Mouse (Mus musculus) myocyte (in vitro differentiated cells): Measurements from ENCODE around the gene Ccl20. TPM values are rescaled to one million over a fixed set of nuclear protein-coding genes. Genes with fewer than 3 reads are reported as not detected.
A peak's percentile ranks its signal among the peaks of the same experiment; 100 is the strongest.

Experiments used
- H3K27me3 ChIP-seq: one replicate; pipeline ENCODE4 v1.6.1; 2011; ENCODE audit not compliant: control insufficient read depth, insufficient read depth, insufficient read length
- H3K36me3 ChIP-seq: one replicate; pipeline ENCODE4 v1.6.1; 2011; ENCODE audit not compliant: control insufficient read depth, insufficient read depth
- H3K4me2 ChIP-seq: one replicate; pipeline ENCODE4 v1.6.1; 2011; ENCODE audit warnings: low read depth, control low read depth
- H3K4me3 ChIP-seq: one replicate; pipeline ENCODE4 v1.5.1; 2011; ENCODE audit warnings: mild to moderate bottlenecking, control low read depth, moderate library complexity
- H3K79me2 ChIP-seq: one replicate; pipeline ENCODE4 v1.6.1; 2011; ENCODE audit not compliant: control insufficient read depth, insufficient read depth
- H3ac ChIP-seq: one replicate; pipeline ENCODE4 v1.6.1; 2011; ENCODE audit not compliant: control insufficient read depth, insufficient read length
- CEBPB ChIP-seq: IDR thresholded peaks from 2 replicates; pipeline ENCODE4 v1.6.1; 2011; ENCODE audit warnings: mild to moderate bottlenecking, moderate library complexity; ENCODE audit not compliant: poor library complexity, insufficient read depth, severe bottlenecking
- E2F4 ChIP-seq: IDR thresholded peaks from one replicate; pipeline ENCODE4 v1.6.1; 2011; ENCODE audit warnings: mild to moderate bottlenecking, control low read depth, moderate library complexity; ENCODE audit not compliant: insufficient read depth
- MAX ChIP-seq: IDR thresholded peaks from one replicate; pipeline ENCODE4 v1.6.1; 2011; ENCODE audit warnings: low read depth, mild to moderate bottlenecking, control low read depth
- MYOD1 ChIP-seq, 3 experiments: IDR thresholded peaks; one replicate each; pipeline ENCODE4 v1.6.1; 2011; ENCODE audit warnings: control low read depth in 2 of 3, low read depth in 2 of 3, mild to moderate bottlenecking in 2 of 3, moderate library complexity in 1 of 3; ENCODE audit not compliant: insufficient read length in 2 of 3, control insufficient read depth in 1 of 3
- MYOG ChIP-seq, 3 experiments: IDR thresholded peaks; one replicate each; pipeline ENCODE4 v1.6.1; 2011; ENCODE audit warnings: control low read depth in 2 of 3, low read depth in 2 of 3, mild to moderate bottlenecking in 2 of 3; ENCODE audit not compliant: insufficient read length in 2 of 3, control insufficient read depth in 1 of 3, insufficient read depth in 1 of 3
- POLR2A ChIP-seq: IDR thresholded peaks from one replicate; pipeline ENCODE4 v1.6.1; 2011; ENCODE audit warnings: low read depth, mild to moderate bottlenecking, control low read depth, moderate library complexity; ENCODE audit not compliant: insufficient read length
- POLR2AphosphoS2 ChIP-seq: IDR thresholded peaks from one replicate; pipeline ENCODE4 v1.6.1; 2011; ENCODE audit warnings: low read depth, control low read depth; ENCODE audit not compliant: insufficient read length
- REST ChIP-seq: IDR thresholded peaks from one replicate; pipeline ENCODE4 v1.6.1; 2011; ENCODE audit warnings: mild to moderate bottlenecking, control low read depth, moderate library complexity; ENCODE audit not compliant: insufficient read depth, insufficient read length
- SRF ChIP-seq: IDR thresholded peaks from one replicate; pipeline ENCODE4 v1.6.1; 2011; ENCODE audit warnings: low read depth; ENCODE audit not compliant: control insufficient read depth, insufficient read length
- TCF12 ChIP-seq: IDR thresholded peaks from one replicate; pipeline ENCODE4 v1.6.1; 2011; ENCODE audit warnings: mild to moderate bottlenecking, control low read depth; ENCODE audit not compliant: poor library complexity, insufficient read depth, severe bottlenecking
- TCF3 ChIP-seq: IDR thresholded peaks from one replicate; pipeline ENCODE4 v1.6.1; 2011; ENCODE audit warnings: low read depth, control low read depth; ENCODE audit not compliant: insufficient read length
- USF1 ChIP-seq: IDR thresholded peaks from one replicate; pipeline ENCODE4 v1.6.1; 2011; ENCODE audit warnings: low read depth, mild to moderate bottlenecking, control low read depth, moderate library complexity
- polyA plus RNA-seq: library from polyadenylated mRNA; unstranded; fragments of >200 nt; fragmentation: generic; extraction: Trizol; gene quantifications from one replicate; pipeline ENCODE4 v1.2.1, GENCODE M21; 2012; ENCODE audit warnings: missing spikeins

Gene Ccl20
- not detected for polyA plus RNA-seq

DNA sequence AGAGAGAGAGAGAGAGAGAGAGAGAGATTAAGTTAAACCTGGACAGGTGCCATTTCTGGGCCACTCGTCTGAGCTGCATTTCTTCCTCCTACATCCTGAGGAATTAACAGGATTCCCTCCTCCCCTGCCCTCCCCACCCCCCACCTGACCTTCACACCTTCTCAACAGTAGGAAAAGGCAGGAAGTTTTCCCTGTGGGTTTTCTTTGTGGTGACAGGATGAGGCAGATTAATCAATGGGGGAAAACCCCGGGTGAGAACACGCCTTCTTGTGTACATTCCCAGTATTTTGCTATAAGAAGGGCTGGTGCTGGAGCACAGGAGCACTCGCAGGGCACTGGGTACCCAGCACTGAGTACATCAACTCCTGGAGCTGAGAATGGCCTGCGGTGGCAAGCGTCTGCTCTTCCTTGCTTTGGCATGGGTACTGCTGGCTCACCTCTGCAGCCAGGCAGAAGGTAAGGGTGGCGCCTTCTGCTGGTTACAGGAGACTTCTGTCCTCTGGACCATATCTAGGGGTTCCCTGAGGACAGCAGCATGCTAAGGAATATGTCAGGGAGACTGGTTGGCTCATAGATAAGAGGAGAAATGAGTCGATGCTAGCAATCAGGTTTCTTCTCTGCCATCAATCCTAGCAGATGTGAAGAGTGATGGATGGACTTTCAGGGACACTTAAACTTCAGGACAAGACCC is at the start of gene Ccl20:
TSS of gene Ccl20 (plus strand) at position 320 of the 691 bp plus-strand sequence.
- H3K4me2 ChIP-seq: no peak within 1 kb of the TSS
- no peaks in the 10 kb centered on the region for H3K79me2 ChIP-seq
- H3K36me3 ChIP-seq: no peaks in the 10 kb centered on the region
- no peak within 1 kb of the TSS for H3K4me3 ChIP-seq
- H3K27me3 ChIP-seq: no peaks in the 10 kb centered on the region
- TF ChIP-seq POLR2AphosphoS2: no peak
- TF ChIP-seq MYOG (IDR thresholded peaks at IDR 0.05; ENCODE audit: control insufficient read depth in 1 of 3, insufficient read depth in 1 of 3, insufficient read length in 2 of 3, low read depth in 2 of 3): no peak
- TF ChIP-seq SRF: no peak
- TF ChIP-seq CEBPB: no peak
- no peak for TF ChIP-seq USF1
- no peak for TF ChIP-seq TCF3
- TF ChIP-seq MAX: no peak
- no peak for TF ChIP-seq TCF12
- TF ChIP-seq POLR2A: no peak
- TF ChIP-seq E2F4: no peak
- no peak for TF ChIP-seq MYOD1 (IDR thresholded peaks at IDR 0.05; ENCODE audit: control insufficient read depth in 1 of 3, insufficient read length in 2 of 3, low read depth in 2 of 3)
- TF ChIP-seq REST: no peak
- no peak within 1 kb of the TSS for H3ac ChIP-seq

DNA sequence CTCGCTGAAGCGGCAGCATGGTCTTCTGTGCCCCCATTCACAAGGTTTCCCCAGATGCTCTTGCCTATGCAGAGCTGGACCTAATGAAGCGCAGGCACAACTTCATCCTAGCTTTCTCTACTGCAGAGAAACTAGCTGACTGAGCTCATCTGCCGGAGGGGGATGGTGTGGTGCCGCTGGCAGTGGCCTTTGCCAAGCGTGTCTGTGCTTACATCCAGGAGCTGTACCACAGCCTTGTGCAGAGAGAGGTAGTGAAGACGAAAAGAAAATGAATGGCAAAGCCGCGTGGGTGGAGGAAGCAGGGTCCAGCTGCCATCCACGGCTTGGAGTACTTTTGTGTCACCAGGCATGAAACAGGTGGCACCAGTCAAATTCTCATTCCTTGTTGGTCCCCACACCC is 49.4 kb upstream of the Ccl20 start:
- no peak for TF ChIP-seq POLR2A
- no peak for TF ChIP-seq TCF3
- TF ChIP-seq TCF12: no peak
- no peak for TF ChIP-seq E2F4
- TF ChIP-seq MYOD1 (IDR thresholded peaks at IDR 0.05; ENCODE audit: control insufficient read depth in 1 of 3, insufficient read length in 2 of 3, low read depth in 2 of 3): no peak
- no peak for TF ChIP-seq MYOG (IDR thresholded peaks at IDR 0.05; ENCODE audit: control insufficient read depth in 1 of 3, insufficient read depth in 1 of 3, insufficient read length in 2 of 3, low read depth in 2 of 3)
- TF ChIP-seq CEBPB: no peak
- TF ChIP-seq MAX: no peak
- no peak for TF ChIP-seq REST
- no peak for TF ChIP-seq SRF
- H3K79me2 ChIP-seq: no peaks in the 10 kb centered on the region
- no peak overlapping the region for H3K4me3 ChIP-seq
- H3K36me3 ChIP-seq: no peaks in the 10 kb centered on the region
- H3ac ChIP-seq: no peak overlapping the region
- H3K4me2 ChIP-seq: no peak overlapping the region
- H3K27me3 ChIP-seq: peaks cover 16% of the 10 kb centered on the region

DNA sequence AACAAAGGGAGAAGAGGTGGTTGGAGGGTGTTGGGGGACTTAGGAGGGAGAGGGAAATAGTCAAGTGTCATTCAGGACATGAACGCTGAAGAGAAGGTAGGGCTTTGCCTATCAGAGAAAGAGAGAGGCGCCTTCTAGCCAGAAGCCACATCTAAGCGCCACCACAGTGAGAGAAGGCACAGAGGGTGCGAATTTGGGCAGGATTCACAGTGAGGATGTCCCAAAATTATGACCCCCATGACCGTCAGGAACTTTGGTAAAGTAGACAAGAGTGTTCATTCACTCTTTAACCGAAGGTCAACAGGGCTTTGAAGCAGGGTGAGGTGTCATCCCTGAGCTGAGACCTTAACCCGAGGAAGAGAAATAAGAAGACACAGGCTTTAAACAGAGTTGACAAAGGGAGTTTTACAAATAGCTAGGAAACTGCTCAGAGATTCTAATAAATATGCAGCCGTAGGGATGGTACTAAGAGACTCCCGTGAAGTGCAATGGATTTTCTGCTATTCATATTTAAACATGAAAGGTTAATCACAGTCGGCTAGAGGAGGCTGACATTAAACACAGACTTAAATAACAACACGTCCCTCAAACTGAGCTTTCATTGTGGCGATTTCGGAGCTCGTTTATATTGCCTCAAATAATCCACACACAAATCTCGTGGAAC is 40.9 kb upstream of the Ccl20 start:
- Histone ChIP-seq H3K4me3 (no peak overlapping the region), H3K36me3 (no peaks in the 10 kb centered on the region), H3K79me2 (no peaks in the 10 kb centered on the region), H3K4me2 (peak overlapping the region; percentile 35), H3ac (no peak overlapping the region), H3K27me3 (peaks cover 11% of the 10 kb centered on the region)
- no peak for TF ChIP-seq MAX
- TF ChIP-seq TCF12: no peak
- TF ChIP-seq POLR2AphosphoS2: no peak
- TF ChIP-seq MYOG (IDR thresholded peaks at IDR 0.05; ENCODE audit: control insufficient read depth in 1 of 3, insufficient read depth in 1 of 3, insufficient read length in 2 of 3, low read depth in 2 of 3): no peak
- TF ChIP-seq POLR2A: no peak
- TF ChIP-seq TCF3: no peak
- no peak for TF ChIP-seq USF1
- no peak for TF ChIP-seq CEBPB

DNA sequence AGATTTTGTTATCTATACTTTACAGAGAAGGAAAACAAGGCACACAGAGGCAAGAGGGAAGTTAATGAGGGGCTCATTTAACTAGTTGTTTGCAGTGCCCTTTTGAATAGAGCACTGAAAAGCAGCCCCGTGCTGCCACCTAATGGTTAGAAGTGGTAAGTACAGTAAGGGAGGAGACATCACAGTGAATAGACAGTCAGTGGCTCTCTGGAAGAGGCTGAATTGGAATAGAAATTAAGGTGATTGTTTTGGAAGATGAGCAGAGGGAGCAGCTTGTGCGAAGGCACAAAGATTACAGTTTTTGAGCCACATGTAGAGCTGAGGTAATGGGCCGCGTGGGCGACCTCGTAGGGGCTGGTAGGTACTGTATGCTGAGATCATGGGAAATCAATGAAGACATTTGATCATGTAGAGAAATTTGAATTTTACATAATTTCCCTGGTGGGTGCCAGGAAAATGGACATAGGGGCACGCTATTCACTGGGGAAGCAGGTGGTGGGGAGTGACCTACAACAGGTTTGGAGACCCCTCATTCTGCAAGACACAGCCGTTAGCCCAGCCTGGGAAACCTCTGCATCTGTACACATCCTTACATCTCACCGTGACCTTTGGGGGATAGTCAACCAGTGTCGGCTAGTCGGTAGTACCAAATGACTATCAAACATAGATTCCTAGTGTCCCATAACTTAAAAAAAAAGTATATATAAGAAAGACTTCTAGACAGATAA is 40.2 kb upstream of the Ccl20 start:
- no peak overlapping the region for H3K4me3 ChIP-seq
- no peak overlapping the region for H3ac ChIP-seq
- H3K27me3 ChIP-seq: peaks cover 11% of the 10 kb centered on the region
- no peaks in the 10 kb centered on the region for H3K79me2 ChIP-seq
- H3K4me2 ChIP-seq: peak overlapping the region; percentile 35
- TF ChIP-seq E2F4 (no peak), TCF12 (no peak), MAX (no peak), TCF3 (no peak), MYOG (IDR thresholded peaks at IDR 0.05; ENCODE audit: control insufficient read depth in 1 of 3, insufficient read depth in 1 of 3, insufficient read length in 2 of 3, low read depth in 2 of 3) (no peak), USF1 (no peak), POLR2A (no peak), CEBPB (no peak), REST (no peak), POLR2AphosphoS2 (no peak), SRF (no peak), MYOD1 (IDR thresholded peaks at IDR 0.05; ENCODE audit: control insufficient read depth in 1 of 3, insufficient read length in 2 of 3, low read depth in 2 of 3) (no peak)
- H3K36me3 ChIP-seq: no peaks in the 10 kb centered on the region
